Mouse (Mus musculus): ENCODE results near the gene Timm8a1.

The Timm8a1 gene

GRCm38 (mm10) chrX:134541145-134541954 lies at the start of gene Timm8a1:
Gene Timm8a1, minus strand, starts transcription at chrX:134541865.
- in situ Hi-C loops (cut with MboI, MseI) = loop anchor here (10.0 kb wide), 1 partner anchor 597 kb away; no protein-coding TSS in a partner anchor

GRCm38 (mm10) chrX:134589836-134590235 lies 48.2 kb upstream of the Timm8a1 start:
- in situ Hi-C loops (cut with MboI, MseI) = no loop called here

- in situ Hi-C loops (cut with MboI, MseI) = no loop called here
Measured at GRCm38 (mm10) chrX:134588997-134589396, 47.3 kb upstream of the Timm8a1 start.

- in situ Hi-C loops (cut with MboI, MseI) = no loop called here
Measured at GRCm38 (mm10) chrX:134588261-134588660, 46.6 kb upstream of the Timm8a1 start.

GRCm38 (mm10) chrX:134586447-134586846 lies 44.8 kb upstream of the Timm8a1 start:
- in situ Hi-C loops (cut with MboI, MseI) = no loop called here

GRCm38 (mm10) chrX:134585103-134586002 lies 43.7 kb upstream of the Timm8a1 start, which contains the start of gene Rpl36a:
Gene Rpl36a, plus strand, starts transcription at chrX:134585654.
- in situ Hi-C loops (cut with MboI, MseI) = no loop called here

GRCm38 (mm10) chrX:134582888-134583669 lies 41.4 kb upstream of the Timm8a1 start, which contains the start of gene Btk:
Gene Btk, minus strand, starts transcription at chrX:134583570.
- in situ Hi-C loops (cut with MboI, MseI) = no loop called here

GRCm38 (mm10) chrX:134582270-134582669 lies 40.6 kb upstream of the Timm8a1 start:
- in situ Hi-C loops (cut with MboI, MseI) = no loop called here

- in situ Hi-C loops (cut with MboI, MseI) = no loop called here
Measured at GRCm38 (mm10) chrX:134580528-134581305, 39.1 kb upstream of the Timm8a1 start.

GRCm38 (mm10) chrX:134577896-134578295 lies 36.2 kb upstream of the Timm8a1 start:
- in situ Hi-C loops (cut with MboI, MseI) = no loop called here

GRCm38 (mm10) chrX:134566536-134567222 lies 25.0 kb upstream of the Timm8a1 start:
- in situ Hi-C loops (cut with MboI, MseI) = no loop called here

GRCm38 (mm10) chrX:134564326-134564725 lies 22.7 kb upstream of the Timm8a1 start:
- in situ Hi-C loops (cut with MboI, MseI) = no loop called here

GRCm38 (mm10) chrX:134554425-134554824 lies 12.8 kb upstream of the Timm8a1 start:
- in situ Hi-C loops (cut with MboI, MseI) = no loop called here

- in situ Hi-C loops (cut with MboI, MseI) = no loop called here
Measured at GRCm38 (mm10) chrX:134553326-134553725, 11.7 kb upstream of the Timm8a1 start.

GRCm38 (mm10) chrX:134550903-134551302 lies 9.2 kb upstream of the Timm8a1 start:
- in situ Hi-C loops (cut with MboI, MseI) = no loop called here

GRCm38 (mm10) chrX:134547330-134547729 lies 5.7 kb upstream of the Timm8a1 start:
- in situ Hi-C loops (cut with MboI, MseI) = loop anchor here (10.0 kb wide), 1 partner anchor 603 kb away; no protein-coding TSS in a partner anchor

GRCm38 (mm10) chrX:134541955-134542308 lies 267 bp upstream of the Timm8a1 start:
- in situ Hi-C loops (cut with MboI, MseI) = loop anchor here (10.0 kb wide), 1 partner anchor 597 kb away; no protein-coding TSS in a partner anchor

- in situ Hi-C loops (cut with MboI, MseI) = loop anchor here (10.0 kb wide), 1 partner anchor 596 kb away; no protein-coding TSS in a partner anchor
Measured at GRCm38 (mm10) chrX:134540414-134541135, 1.1 kb downstream of the Timm8a1 start.

- in situ Hi-C loops (cut with MboI, MseI) = loop anchor here (10.0 kb wide), 1 partner anchor 595 kb away; no protein-coding TSS in a partner anchor
Measured at GRCm38 (mm10) chrX:134539795-134540194, 1.9 kb downstream of the Timm8a1 start.
